Mouse (Mus musculus) kidney, postnatal 0 days (tissue): ENCODE measurements around the gene Rab11fip5. TPM values are rescaled to one million over a fixed set of nuclear protein-coding genes. Genes with fewer than 3 reads are reported as not detected.

Source experiments
- ATAC-seq: fragments of 200-750 bp; cut with Nextera tagmentation; replicated peaks from 2 replicates; pipeline ENCODE4 v1.8.0; 2017; ENCODE audit warnings: low read depth, moderate number of reproducible peaks, moderate TSS enrichment, moderate library complexity; ENCODE audit not compliant: low FRiP score
- DNase-seq: peaks from one replicate; pipeline ENCODE4 v3.0.0-alpha.2; 2016; ENCODE audit warnings: low spot score
- H3K27ac ChIP-seq: fragments of 300-500 bp; sonication (generic); 2 replicates; pipeline ENCODE4 v1.5.1; 2014; ENCODE audit warnings: mild to moderate bottlenecking
- H3K27me3 ChIP-seq: fragments of 300-500 bp; sonication (generic); 2 replicates; pipeline ENCODE4 v1.6.1; 2014; ENCODE audit warnings: low read length, mixed read lengths; ENCODE audit not compliant: insufficient read depth
- H3K36me3 ChIP-seq: fragments of 300-500 bp; sonication (generic); 2 replicates; pipeline ENCODE4 v1.6.1; 2014; ENCODE audit warnings: low read length, mixed read lengths; ENCODE audit not compliant: insufficient read depth
- H3K4me1 ChIP-seq: fragments of 300-500 bp; sonication (generic); replicated peaks from 2 replicates; pipeline ENCODE4 v1.6.1; 2014; ENCODE audit warnings: antibody characterized with exemption, low read length, mixed read lengths; ENCODE audit not compliant: insufficient read depth
- H3K4me2 ChIP-seq: fragments of 300-500 bp; sonication (generic); 2 replicates; pipeline ENCODE4 v1.6.1; 2014; ENCODE audit warnings: mild to moderate bottlenecking, low read length, moderate library complexity, mixed read lengths
- H3K4me3 ChIP-seq: fragments of 300-500 bp; sonication (generic); replicated peaks from 2 replicates; pipeline ENCODE4 v1.5.1; 2014; ENCODE audit warnings: low read depth, low read length
- H3K9ac ChIP-seq: fragments of 300-500 bp; sonication (generic); 2 replicates; pipeline ENCODE4 v1.6.1; 2014; ENCODE audit warnings: low read depth, low read length
- H3K9me3 ChIP-seq: fragments of 300-500 bp; sonication (generic); replicated peaks from 2 replicates; pipeline ENCODE4 v1.6.1; 2016; ENCODE audit warnings: low read length, inconsistent platforms, mixed read lengths
- CTCF ChIP-seq: IDR thresholded peaks from 2 replicates; pipeline ENCODE4 v1.5.1; 2016; ENCODE audit warnings: antibody characterized with exemption, low read depth, mild to moderate bottlenecking, moderate library complexity
- WGBS: fragments of 180-500 bp; shearing (Covaris S2); extraction: QIAGEN DNeasy Blood & Tissue Kit; methylation state at CpG from one replicate; pipeline ENCODE4 v1.1.7; 2014; 5-methylcytosine and 5-hydroxymethylcytosine counted together
- polyA plus RNA-seq: library from polyadenylated mRNA; unstranded; fragments of >200 nt; fragmentation: Nextera tagmentation; extraction: Ambion mirVana; gene quantifications from 2 replicates; pipeline ENCODE4 v1.2.1, GENCODE M21; 2015

Gene Rab11fip5
- polyA plus RNA-seq, 1 experiment from 2014 or later: 21.0 TPM

DNA sequence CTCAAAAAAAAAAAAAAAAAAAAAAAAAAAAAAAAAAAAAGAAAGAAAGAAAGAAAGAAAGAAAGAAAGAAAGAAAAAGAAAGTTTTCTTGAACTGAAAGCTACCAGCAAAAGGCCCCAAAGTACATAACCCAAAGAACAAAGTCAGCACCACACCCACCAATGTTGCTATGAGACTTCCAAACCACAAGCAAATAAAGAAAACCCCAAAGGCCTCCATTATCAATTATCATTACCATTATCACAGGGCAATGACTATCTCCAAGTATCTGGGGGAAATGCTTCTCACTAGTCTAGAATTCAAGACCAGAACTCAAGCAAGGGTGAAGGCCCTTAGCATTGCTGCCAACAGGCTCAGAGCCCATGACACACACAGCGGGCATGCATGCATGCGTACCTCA is 18.7 kb downstream of the Rab11fip5 start:
- Histone ChIP-seq H3K4me2 (no peak overlapping the region), H3K27ac (no peak overlapping the region), H3K9me3 (no peaks in the 10 kb centered on the region), H3K4me1 (no peaks in the 10 kb centered on the region), H3K27me3 (no peaks in the 10 kb centered on the region), H3K9ac (no peak overlapping the region), H3K4me3 (no peak overlapping the region), H3K36me3 (no peaks in the 10 kb centered on the region)
- ATAC-seq: no peak
- WGBS: 98% methylated on average over 2 of the region's 2 CpGs
- no peak for DNase-seq
- no peak for TF ChIP-seq CTCF

DNA sequence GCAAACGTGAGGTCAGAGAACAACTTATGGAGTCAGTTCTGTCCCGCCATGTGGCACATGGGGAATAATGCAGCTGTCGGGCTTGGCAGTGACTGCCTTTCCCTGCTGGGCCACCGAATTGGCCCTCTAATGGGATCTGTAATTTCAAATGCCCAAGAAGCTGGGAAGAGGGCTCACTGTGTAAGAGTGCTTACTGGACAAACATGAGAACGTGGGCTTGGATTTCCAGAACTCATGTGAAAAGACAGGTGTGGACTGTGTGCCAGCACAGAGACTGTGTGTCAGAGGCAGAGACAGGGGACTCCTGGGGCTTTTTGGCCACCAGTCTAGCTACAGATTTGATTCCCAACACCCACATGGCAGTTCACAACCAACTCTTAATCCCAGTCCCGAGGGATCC is 19.7 kb downstream of the Rab11fip5 start:
- WGBS: 73% methylated on average over 6 of the region's 6 CpGs
- no peak for ATAC-seq
- H3K9ac ChIP-seq: no peak overlapping the region
- no peak for TF ChIP-seq CTCF
- no peak overlapping the region for H3K27ac ChIP-seq
- H3K4me3 ChIP-seq: no peak overlapping the region
- H3K36me3 ChIP-seq: no peaks in the 10 kb centered on the region
- DNase-seq: no peak
- no peaks in the 10 kb centered on the region for H3K4me1 ChIP-seq
- no peaks in the 10 kb centered on the region for H3K9me3 ChIP-seq
- H3K4me2 ChIP-seq: no peak overlapping the region
- no peaks in the 10 kb centered on the region for H3K27me3 ChIP-seq

DNA sequence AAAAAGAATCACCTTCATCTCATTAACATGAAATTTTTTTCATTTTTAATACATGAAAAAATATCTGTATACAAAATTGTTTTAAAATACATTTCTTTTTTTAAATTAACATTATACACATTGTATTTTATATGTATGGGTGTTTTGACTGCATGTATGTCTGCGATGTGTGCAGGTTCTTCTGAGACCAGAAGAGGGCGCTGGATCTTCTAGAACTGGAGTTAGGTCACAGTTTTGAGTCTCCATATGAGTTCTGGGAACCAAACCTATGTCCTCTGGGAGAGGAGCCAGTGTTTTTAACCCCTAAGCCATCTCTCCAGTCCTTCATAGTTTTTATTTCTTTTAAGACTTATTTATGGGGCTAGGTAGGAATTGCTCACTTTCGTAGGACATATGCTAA is 20.7 kb downstream of the Rab11fip5 start:
- 0 out of 2 replicates have a peak, but pooled peaks cover 5% of the 10 kb centered on the region for H3K4me1 ChIP-seq
- no peaks in the 10 kb centered on the region for H3K36me3 ChIP-seq
- no peak overlapping the region for H3K9ac ChIP-seq
- ATAC-seq (no peak), DNase-seq (no peak)
- WGBS: 65% methylated on average over 3 of the region's 3 CpGs
- H3K27ac ChIP-seq: no peak overlapping the region
- H3K4me3 ChIP-seq: no peak overlapping the region
- H3K9me3 ChIP-seq: no peaks in the 10 kb centered on the region
- H3K27me3 ChIP-seq: no peaks in the 10 kb centered on the region
- no peak overlapping the region for H3K4me2 ChIP-seq
- TF ChIP-seq CTCF: peak; percentile 33; the same call in 1 of the 2 replicates

DNA sequence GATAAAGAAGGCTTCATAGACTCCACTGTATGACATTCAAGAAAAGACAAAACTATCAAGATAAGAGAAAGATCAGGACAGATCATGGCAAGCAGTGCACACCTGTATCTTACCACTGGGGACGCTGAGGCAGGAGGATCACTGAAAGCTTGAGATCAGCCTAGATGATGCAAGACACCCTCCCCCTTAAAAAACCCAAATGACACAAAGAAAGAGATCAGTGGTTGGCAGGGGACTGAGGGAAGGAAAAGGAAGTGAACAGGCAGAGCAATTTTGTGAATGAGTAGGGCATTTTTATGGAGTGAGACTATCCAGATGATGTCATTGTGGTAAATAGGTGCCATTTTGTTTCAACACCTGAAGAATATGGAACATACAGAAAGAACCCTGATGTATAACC is 24.3 kb downstream of the Rab11fip5 start:
- DNase-seq (no peak), ATAC-seq (no peak)
- no peak overlapping the region for H3K27ac ChIP-seq
- H3K36me3 ChIP-seq: 0 out of 2 replicates have a peak, but pooled peaks cover 7% of the 10 kb centered on the region
- 0 out of 2 replicates have a peak, but pooled peaks cover 5% of the 10 kb centered on the region for H3K4me1 ChIP-seq
- no peak overlapping the region for H3K9ac ChIP-seq
- H3K27me3 ChIP-seq: no peaks in the 10 kb centered on the region
- H3K4me3 ChIP-seq: no peak overlapping the region
- no peaks in the 10 kb centered on the region for H3K9me3 ChIP-seq
- no peak overlapping the region for H3K4me2 ChIP-seq
- no peak for TF ChIP-seq CTCF
- WGBS: 92% methylated on average over 1 of the region's 1 CpGs

DNA sequence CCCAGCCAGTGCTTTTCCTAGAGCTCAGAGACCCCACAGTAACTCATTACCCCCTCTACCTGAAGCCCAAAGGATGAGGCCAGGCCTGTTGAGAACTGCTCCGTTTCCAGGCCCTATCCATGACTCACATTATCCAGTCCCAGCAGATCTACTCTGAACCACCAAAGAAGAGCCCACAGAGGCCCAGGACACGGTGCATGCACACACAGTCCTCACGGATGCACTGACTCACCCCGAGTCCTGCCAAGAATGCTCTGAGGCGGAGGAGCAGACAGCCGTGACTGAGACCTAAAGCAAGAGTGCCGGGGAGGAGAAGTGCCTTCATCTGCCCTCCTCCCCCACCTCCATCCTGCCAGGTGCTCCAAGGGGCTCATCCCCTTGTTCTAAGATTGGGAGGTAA is 25.2 kb downstream of the Rab11fip5 start:
- DNase-seq (peak; percentile 52), ATAC-seq (peak; percentile 88)
- Histone ChIP-seq H3K4me3 (no peak overlapping the region), H3K4me2 (no peak overlapping the region), H3K27me3 (no peaks in the 10 kb centered on the region), H3K4me1 (0 out of 2 replicates have a peak, but pooled peaks cover 5% of the 10 kb centered on the region), H3K9ac (no peak overlapping the region), H3K36me3 (0 out of 2 replicates have a peak, but pooled peaks cover 7% of the 10 kb centered on the region), H3K27ac (peak overlapping the region; percentile 42; the same call in 1 of the 2 replicates), H3K9me3 (no peaks in the 10 kb centered on the region)
- WGBS: 31% methylated on average over 7 of the region's 7 CpGs
- no peak for TF ChIP-seq CTCF

DNA sequence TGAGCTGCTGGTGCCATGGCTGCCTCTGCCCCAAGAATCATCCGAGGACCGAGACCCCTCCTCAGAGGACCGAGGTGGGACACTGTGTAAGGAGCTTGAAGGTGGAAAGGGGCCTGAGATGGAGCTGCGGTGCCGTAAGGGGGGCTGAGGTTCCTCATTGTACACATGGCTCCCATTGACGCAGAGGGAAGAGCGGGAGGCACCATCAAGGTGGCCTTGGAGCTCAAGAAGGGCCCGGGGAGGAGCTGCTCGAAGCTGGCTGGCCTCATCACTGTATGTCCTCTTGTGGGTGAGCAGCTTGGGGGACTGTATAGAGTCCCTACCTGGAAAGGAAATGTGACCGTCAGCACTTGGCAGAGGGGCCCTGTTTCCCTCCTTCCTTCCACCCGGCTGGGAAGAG is 26.3 kb downstream of the Rab11fip5 start:
- Histone ChIP-seq H3K27ac (0 out of 2 replicates have a peak overlapping the region, but pooled peaks have one; percentile 42), H3K36me3 (0 out of 2 replicates have a peak, but pooled peaks cover 9% of the 10 kb centered on the region), H3K27me3 (no peaks in the 10 kb centered on the region), H3K4me3 (no peak overlapping the region), H3K9me3 (no peaks in the 10 kb centered on the region), H3K4me2 (no peak overlapping the region), H3K4me1 (0 out of 2 replicates have a peak, but pooled peaks cover 5% of the 10 kb centered on the region), H3K9ac (no peak overlapping the region)
- ATAC-seq: no peak
- 96% methylated on average over 10 of the region's 11 CpGs for WGBS
- TF ChIP-seq CTCF: no peak
- no peak for DNase-seq
